Mouse (Mus musculus) olfactory bulb, adult 2 months (tissue): ENCODE results near the gene Rnf223. TPM values are rescaled to one million over a fixed set of nuclear protein-coding genes. Genes with fewer than 3 reads are reported as not detected.

Experiments used
- H3K27ac ChIP-seq: fragments of 200-500 bp; 2 replicates; pipeline ENCODE4 v1.5.1; 2012; ENCODE audit warnings: low read depth, low read length; ENCODE audit not compliant: insufficient read depth
- H3K4me1 ChIP-seq: fragments of 200-500 bp; 2 replicates; pipeline ENCODE4 v1.6.1; 2012; ENCODE audit warnings: low read length; ENCODE audit not compliant: control insufficient read depth, insufficient read depth
- H3K4me3 ChIP-seq: fragments of 200-500 bp; 2 replicates; pipeline ENCODE4 v1.5.1; 2012; ENCODE audit warnings: mild to moderate bottlenecking, low read depth, low read length, moderate library complexity; ENCODE audit not compliant: insufficient read depth
- CTCF ChIP-seq: fragments of 200-500 bp; IDR thresholded peaks from 2 replicates; pipeline ENCODE4 v1.5.1; 2012; ENCODE audit warnings: low read depth, mild to moderate bottlenecking, low read length, moderate library complexity; ENCODE audit not compliant: insufficient read depth
- POLR2A ChIP-seq: fragments of 200-500 bp; IDR thresholded peaks from 2 replicates; pipeline ENCODE4 v1.6.1; 2012; ENCODE audit warnings: mild to moderate bottlenecking, low read depth, low read length, moderate library complexity; ENCODE audit not compliant: insufficient read depth
- WGBS: fragments of 180-500 bp; shearing (Covaris S2); methylation state at CpG from one replicate; pipeline ENCODE4 v1.1.7; 2018; 5-methylcytosine and 5-hydroxymethylcytosine counted together
- polyA plus RNA-seq: library from polyadenylated mRNA; stranded (reverse); fragments of >200 nt; gene quantifications from 2 replicates; pipeline ENCODE4 v1.2.4, GENCODE M21; 2012; ENCODE audit warnings: low replicate concordance; ENCODE audit not compliant: missing spikeins, insufficient read depth, insufficient read length

Rnf223 gene
- polyA plus RNA-seq, 1 experiment = not detected

- WGBS = 98% methylated on average over 1 of the region's 1 CpGs
- Histone ChIP-seq H3K27ac (no peak overlapping the region), H3K4me1 (no peaks in the 10 kb centered on the region), H3K4me3 (no peak overlapping the region)
- no peak for TF ChIP-seq CTCF
- TF ChIP-seq POLR2A = no peak
Measured at GRCm38 (mm10) chr4:156096191-156096590, 34.1 kb upstream of the Rnf223 start.

- 59% methylated on average over 9 of the region's 9 CpGs for WGBS
- H3K4me1 ChIP-seq = no peaks in the 10 kb centered on the region
- H3K27ac ChIP-seq = no peak overlapping the region
- H3K4me3 ChIP-seq = no peak overlapping the region
- TF ChIP-seq POLR2A (no peak), CTCF (no peak)
Measured at GRCm38 (mm10) chr4:156097770-156098366, 32.4 kb upstream of the Rnf223 start.

- no peak for TF ChIP-seq CTCF
- TF ChIP-seq POLR2A = no peak
- Histone ChIP-seq H3K27ac (no peak overlapping the region), H3K4me1 (no peaks in the 10 kb centered on the region), H3K4me3 (no peak overlapping the region)
- 69% methylated on average over 6 of the region's 6 CpGs for WGBS
Measured at GRCm38 (mm10) chr4:156099427-156099826, 30.9 kb upstream of the Rnf223 start.

GRCm38 (mm10) chr4:156100501-156100900 is 29.8 kb upstream of the Rnf223 start:
- Histone ChIP-seq H3K4me3 (no peak overlapping the region), H3K27ac (no peak overlapping the region), H3K4me1 (no peaks in the 10 kb centered on the region)
- WGBS = 89% methylated on average over 5 of the region's 5 CpGs
- TF ChIP-seq POLR2A (no peak), CTCF (no peak)

- TF ChIP-seq CTCF (no peak), POLR2A (no peak)
- WGBS = 37% methylated on average over 3 of the region's 3 CpGs
- Histone ChIP-seq H3K27ac (no peak overlapping the region), H3K4me3 (no peak overlapping the region), H3K4me1 (no peaks in the 10 kb centered on the region)
Measured at GRCm38 (mm10) chr4:156101481-156101903, 28.8 kb upstream of the Rnf223 start.

- Histone ChIP-seq H3K27ac (no peak overlapping the region), H3K4me1 (no peaks in the 10 kb centered on the region), H3K4me3 (no peak overlapping the region)
- TF ChIP-seq CTCF = no peak
- WGBS = 89% methylated on average over 4 of the region's 4 CpGs
Measured at GRCm38 (mm10) chr4:156103342-156103741, 27.0 kb upstream of the Rnf223 start.

- TF ChIP-seq CTCF = no peak
- no peak for TF ChIP-seq POLR2A
- Histone ChIP-seq H3K4me1 (peaks cover 2% of the 10 kb centered on the region), H3K27ac (peak overlapping the region; percentile 67), H3K4me3 (peak overlapping the region; percentile 62)
- 27% methylated on average over 13 of the region's 13 CpGs for WGBS
Measured at GRCm38 (mm10) chr4:156108606-156109546, 21.4 kb upstream of the Rnf223 start.

- under 1% methylated on average over 60 of the region's 60 CpGs for WGBS
- peak within 1 kb of the TSS; percentile 67 for H3K27ac ChIP-seq
- peaks cover 2% of the 10 kb centered on the region for H3K4me1 ChIP-seq
- TF ChIP-seq CTCF (no peak), POLR2A (peak; percentile 44)
- peak within 1 kb of the TSS; percentile 76 for H3K4me3 ChIP-seq
Measured at GRCm38 (mm10) chr4:156109570-156110331, 20.6 kb upstream of the Rnf223 start, which contains the start of gene 9430015G10Rik. Gene 9430015G10Rik, plus strand, starts transcription at chr4:156109982.
